Mouse (Mus musculus) 3134 (cell line): Measurements from ENCODE around the gene Grm4.
"Not testable (repeated sequence)": the region's sequence is repeated elsewhere in the genome, so short reads cannot be mapped to it uniquely, and the experiment has no call there.

ENCODE experiments used
- DNase-seq: peaks from one replicate; pipeline ENCODE4 v3.0.0-alpha.2; 2011; ENCODE audit warnings: low spot score; ENCODE audit not compliant: insufficient read length; ENCODE audit errors: extremely low read depth

Grm4 gene

DNA sequence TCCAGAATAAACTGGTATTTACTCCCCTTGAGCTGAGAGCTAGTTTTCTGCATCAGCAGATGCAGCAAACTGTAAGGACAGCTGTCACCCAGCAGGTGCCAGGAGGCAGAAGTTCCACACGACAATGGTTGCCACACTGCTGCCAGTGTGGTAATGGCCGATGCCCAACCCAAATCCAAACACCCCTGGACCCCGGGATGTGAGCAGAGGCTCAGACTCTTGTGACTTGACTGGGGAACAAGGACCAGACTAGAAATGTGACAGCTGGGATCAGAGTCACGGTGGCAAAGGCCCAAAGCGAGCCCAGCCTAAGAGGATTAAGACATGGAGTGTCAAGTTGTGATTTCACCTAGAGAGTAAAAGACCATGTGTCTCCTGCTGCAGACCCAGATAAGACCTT, 112.7 kb downstream of the Grm4 start:
- DNase-seq: no peak

DNA sequence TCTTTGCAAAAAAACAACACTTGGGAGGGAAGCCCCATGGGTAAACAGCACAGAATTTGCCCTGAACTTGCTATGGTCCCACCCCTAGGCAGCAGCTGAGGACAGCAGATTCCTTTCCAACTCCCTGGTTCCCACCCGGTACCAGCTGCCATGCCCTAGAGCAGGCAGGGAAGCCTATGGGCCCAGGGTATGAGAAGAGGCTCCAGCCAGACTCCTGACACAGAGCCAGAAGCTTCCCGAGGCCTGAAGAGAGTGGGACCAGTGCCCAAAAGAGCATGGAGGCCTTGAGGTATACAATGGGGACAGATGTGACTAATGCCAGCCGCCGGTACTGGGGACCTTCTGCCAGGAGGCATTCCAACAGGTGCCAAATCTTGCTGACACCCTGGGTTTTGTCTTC, 114.2 kb downstream of the Grm4 start:
- DNase-seq: no peak

DNA sequence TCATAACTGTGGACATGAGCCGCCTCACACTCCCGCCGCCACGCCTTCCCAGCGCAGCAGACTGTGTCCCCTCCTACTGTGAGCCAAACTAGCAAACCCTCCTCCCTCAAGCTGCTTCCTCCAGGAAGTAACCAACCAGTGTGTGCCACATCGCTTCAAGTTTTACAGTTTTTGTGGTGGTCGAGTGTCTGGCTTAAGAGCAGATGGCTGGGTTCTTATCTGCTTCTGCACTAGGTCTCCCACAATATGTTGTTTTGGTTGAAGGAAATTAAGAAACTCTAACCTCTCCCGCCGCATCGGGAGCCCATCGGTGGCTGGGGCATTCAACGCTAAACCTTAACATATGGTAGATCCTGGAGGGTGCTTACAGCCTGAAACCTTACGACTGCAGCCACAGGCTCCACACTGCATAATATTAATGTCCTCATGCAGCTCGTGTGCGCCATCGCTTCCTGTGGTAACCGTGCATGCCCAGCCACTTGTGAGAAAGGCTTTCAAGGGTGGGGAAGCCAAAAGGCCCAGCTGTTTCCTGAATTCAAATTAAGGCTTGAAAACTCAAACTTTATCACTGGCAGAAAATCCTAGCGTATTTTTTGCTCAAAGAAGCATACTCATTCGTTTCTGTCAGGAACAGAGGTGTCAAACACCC, 115.7 kb downstream of the Grm4 start:
- DNase-seq: no peak

DNA sequence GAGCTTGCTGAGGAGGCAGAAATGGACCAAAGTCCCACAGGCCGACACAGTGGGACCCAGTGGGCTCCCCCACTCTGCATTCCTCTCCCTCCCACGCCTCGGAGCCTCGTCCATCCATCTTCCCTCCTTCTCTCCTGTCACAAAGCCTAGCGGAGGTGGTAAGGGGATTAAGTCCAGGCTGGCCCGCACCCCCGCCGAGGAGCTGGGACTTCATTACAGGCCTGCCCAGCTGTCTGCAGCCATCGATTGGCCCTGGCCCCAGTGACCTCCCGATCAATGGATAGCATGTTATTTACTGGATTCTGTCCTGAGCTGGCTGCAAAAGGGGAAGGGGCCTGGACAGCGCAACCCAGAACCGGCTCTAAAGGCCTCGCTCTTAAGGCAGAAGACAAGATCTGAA, 120.0 kb downstream of the Grm4 start:
- DNase-seq: no peak

DNA sequence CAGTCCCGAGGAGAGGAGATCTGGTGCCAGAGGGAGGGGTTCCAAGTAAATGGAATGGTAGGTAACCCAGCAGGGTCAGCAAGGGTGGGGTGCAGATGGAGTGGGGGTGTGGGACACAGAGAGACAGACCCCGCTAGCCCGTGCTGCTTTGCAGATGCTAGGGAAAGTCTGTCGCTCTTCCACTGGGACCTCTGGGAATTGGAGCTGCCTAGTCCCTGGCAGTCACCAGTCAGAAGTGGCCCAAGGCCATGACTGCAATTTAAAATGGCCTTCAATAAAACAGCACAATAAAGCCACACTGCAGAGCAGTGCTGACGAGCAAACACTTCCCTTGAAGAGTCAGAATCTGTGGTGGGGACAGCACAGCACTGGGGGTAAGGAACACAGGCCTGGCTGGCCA, 127.3 kb downstream of the Grm4 start:
- DNase-seq: no peak

DNA sequence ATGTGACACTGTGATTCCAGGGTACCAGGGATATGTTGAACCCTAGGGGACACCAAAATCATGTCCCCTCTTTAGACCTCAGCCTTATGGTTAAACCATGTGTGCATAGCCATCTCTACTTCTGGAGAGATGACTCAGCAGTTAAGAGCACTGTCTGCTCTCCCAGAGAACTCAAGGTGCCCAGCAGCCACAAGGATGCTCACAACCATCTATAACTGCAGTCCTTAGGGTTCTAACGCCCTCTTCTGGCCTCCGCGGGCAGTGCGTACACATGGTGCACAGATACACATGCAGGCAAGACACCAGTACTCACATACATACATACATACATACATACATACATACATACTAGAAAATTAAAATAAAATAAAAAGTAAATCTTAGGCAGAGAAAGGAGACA, 127.8 kb downstream of the Grm4 start:
- no peak for DNase-seq

DNA sequence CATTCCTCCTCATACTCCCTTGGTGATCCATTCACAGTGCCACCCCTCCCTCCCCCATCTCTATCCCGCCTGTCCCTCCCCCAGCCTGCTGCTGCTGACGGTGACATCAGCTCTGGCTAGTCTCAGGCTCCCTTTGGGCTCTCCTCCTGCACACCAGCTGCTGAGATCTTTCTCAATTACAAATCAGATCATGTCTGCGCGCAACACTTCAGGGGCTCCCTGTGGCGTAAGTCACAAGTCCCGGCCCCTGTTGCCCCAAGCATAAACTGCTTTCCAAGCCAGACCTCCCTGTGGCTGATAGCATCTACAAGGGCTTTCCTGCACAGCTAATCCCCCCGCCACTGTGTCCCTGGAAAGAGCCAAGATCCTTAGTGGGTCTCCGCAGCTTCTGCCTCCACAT, 128.3 kb downstream of the Grm4 start:
- DNase-seq: no peak

DNA sequence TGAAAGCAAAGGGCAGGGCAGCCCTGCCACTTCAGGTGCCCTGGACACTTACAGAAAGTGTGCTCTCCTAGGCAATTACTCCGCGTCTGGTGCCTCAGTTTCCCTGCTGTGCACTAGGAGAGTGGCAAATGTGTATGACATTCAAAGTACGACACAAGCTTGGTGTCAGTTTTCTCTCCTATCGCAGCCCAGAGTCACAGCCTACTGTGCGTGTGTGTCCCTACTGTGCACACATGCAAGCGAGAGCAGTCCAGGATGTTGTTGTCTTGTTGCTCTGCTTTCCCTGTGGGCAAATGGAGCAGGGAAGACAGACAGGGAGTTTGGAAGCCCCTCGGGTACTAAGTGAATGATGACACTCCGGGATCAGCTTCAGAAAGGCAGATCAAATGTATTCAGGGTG, 131.2 kb downstream of the Grm4 start:
- no peak for DNase-seq

DNA sequence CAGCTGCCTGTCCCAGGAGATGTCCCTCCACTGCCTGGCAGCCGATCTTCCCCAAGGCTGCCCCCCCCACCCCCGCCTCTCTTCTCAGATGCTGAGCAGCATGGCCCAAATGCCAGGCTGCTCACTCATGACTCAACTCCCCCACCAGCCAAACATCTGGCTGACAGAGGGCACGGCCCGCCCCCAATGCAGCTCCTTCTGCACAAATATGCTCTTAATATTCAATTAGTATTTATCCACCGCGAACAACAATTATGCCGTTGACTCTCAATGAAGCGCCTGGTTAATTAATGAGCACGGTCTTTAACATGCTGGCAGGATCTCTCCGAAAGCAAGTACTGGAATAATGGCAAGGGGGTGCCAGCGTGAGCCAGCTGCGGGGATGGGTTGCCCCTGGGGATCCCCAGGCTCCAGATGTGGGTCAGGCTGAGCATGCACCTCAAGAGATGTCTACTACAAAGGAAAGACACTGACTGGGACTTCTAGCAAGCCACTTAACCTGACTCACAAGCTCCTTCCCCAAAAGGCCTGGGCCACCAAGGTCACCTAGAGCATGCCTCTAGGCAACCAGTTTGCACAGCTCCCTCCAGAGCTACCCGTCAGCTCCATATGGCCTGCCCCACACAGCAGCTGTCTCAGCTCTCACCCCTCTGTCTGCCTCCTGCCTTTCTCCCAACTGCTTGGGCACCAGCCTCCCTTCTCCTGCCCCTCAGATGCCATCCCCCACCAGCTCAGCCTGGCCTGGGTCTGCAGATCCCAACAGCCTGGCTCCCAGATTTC, 131.8 kb downstream of the Grm4 start:
- DNase-seq: no peak

DNA sequence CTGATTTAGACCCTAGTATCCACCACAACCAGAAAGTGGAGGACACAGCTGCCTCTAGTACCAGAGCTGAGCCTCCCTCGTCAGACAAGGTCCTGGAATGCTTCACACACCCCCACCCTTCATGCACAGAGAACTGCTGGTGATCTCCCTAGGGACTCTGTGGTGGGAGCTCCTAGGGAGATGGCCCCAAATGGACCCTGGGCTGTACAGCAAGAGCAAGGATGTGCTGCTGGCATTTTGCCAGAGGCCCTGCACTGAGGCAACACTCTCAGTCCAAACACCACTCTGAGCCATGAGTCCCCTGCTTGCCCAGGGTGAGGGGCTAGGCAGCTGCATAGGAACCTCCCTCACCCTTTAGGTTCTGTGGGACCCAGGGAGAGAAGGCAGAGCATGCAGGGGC, 134.8 kb downstream of the Grm4 start:
- DNase-seq: no peak

DNA sequence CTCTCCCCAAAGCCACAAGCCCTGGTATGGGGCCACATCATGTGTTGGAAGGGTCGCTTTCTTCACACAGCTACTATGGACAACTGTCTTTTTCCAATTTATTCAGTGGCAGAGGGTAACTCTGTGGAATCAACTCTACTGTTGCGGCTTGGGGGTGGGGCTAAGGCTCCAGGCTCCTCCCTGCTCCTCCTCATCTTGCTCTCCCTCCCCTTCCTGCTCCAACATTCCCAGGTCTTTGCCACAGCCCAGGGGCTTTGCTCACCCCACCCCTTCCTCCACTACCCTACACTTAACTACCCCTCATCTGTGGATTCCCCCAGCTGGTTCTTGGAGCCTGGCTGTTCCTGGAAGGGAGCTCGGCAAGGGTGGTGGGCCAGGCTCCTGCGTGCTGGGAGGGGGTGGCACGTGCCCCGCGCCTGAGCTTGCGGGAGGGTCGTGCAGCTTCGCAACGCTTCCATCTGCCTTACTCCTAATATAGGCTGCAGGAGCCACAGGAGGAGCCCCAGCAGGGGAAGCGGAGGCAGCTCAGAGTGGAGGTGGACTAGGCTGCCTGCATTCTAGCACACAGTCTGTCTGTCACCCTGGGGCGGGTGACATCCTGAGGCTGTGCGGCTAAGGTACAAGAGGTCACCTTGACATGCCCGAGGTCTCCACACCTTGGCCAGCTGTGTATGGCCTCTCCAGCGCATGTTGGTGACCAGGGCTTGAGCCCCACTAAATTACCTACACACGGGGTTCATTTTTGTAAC, 135.5 kb downstream of the Grm4 start:
- no peak for DNase-seq

DNA sequence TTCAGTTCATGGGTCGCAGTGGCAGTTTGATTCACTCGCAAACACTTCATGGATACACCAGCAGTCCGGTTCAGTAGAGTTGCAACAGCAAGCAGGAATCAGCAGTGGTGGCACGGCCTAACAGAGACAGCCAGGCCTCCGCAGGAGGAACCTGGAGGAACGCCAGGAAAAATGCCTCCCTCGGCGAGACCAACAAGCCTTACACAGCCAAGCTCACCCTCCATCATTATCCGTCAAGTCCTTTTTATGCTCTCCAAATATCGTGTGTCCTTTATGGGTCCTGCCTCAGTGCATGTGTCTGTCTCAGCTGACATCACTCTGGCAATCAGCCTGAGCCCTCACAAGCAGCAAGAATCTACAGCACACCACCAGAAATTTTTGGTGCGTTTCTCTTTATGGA, 138.3 kb downstream of the Grm4 start:
- DNase-seq: no peak

DNA sequence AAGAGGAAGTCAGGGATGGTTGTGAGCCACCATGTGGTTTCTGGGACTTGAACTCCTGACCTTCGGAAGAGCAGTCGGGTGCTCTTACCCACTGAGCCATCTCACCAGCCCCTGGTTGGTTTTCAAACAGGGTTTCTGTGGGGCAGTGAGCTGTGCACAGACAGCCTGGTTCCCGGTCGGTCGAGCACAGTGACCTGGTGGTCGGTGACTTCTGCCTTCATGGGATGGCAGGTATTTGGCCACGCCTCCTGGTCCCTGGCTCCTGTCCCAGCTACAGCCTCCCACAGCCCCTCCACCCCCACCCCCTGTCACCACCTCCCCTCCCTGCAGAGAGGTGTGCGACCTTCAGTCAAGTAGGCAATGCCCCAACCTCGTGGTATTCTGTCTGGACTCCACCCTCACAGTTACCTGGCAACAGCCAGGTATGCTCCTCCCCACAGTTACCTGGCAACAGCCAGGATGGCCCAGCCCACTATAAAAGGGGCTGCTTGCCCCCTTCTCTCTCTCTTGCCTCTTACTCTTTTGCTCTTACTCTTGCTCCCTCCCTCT, 140.2 kb downstream of the Grm4 start:
- not testable (repeated sequence) for DNase-seq

DNA sequence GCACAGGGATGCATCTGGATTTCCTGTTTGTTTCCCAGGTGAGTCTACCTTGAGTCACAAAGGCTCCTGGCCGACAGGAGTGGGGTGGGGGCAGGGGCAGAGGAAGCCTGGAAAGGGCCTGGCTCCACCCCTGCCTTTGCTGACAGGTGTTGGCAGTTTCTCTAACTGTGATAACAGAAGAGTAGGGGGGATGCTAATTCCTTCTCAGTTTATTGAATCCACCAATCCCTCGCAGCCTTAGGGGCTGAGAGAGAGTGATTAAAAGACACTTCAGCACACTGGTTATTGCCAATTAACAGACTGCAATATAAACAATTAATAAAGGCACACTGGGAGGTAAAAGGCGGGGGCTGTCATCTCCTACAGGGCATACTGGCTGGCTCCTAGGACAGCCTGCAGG, 142.2 kb downstream of the Grm4 start:
- DNase-seq: no peak

DNA sequence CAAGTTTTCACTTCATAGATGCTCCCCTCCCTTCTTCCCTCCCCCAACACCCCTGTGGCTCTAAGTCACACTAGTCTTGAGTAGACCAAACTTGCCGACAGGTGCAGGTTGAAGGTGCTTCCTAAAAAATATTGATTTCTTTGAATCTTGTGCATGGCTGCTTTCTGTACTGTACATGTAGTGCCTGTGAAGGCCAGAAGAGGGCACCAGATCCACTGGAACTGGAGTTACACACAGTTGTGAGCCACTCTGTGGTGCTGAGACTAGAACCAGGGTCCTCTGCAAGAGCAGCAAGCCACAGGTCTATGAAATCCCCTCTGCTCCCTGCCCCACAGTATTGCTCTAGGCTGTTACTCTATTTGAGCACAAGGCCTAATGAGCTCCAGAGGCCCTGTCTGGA, 144.1 kb downstream of the Grm4 start:
- DNase-seq: no peak

DNA sequence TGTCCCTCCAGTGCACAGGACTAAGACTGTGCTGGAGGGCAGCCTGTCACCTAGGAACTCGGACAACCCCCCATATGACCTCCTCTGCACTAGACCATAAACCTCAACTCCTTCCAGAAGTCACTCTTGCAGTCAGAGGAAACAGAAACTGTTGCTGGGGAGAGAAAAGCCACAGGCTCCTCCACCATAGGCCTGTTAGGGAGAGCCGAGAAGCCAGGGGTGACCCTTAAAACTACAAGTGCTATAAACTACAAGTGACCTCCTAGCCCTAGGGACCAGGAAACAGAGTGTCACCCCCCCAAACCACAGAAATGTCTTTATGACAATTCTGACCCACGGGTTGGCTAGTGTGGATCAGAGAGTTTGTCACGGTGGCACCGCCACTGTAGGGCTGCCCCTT, 145.7 kb downstream of the Grm4 start:
- no peak for DNase-seq
